Mouse (Mus musculus) skeletal muscle tissue, adult 2 months (tissue): ENCODE measurements around the gene Nek10.
A peak's percentile ranks its signal among the peaks of the same experiment; 100 is the strongest.
"Not testable (repeated sequence)": the region's sequence is repeated elsewhere in the genome, so short reads cannot be mapped to it uniquely, and the experiment has no call there.

Experiments used
- DNase-seq: peaks from one replicate; pipeline ENCODE4 v3.0.0-alpha.2; 2012; ENCODE audit warnings: low read depth, low spot score

The Nek10 gene

GRCm38 (mm10) chr14:14803115-14803514, at the start of gene Nek10:
TSS of gene Nek10 (plus strand) at chr14:14803415.
- not testable (repeated sequence) for DNase-seq

DNA sequence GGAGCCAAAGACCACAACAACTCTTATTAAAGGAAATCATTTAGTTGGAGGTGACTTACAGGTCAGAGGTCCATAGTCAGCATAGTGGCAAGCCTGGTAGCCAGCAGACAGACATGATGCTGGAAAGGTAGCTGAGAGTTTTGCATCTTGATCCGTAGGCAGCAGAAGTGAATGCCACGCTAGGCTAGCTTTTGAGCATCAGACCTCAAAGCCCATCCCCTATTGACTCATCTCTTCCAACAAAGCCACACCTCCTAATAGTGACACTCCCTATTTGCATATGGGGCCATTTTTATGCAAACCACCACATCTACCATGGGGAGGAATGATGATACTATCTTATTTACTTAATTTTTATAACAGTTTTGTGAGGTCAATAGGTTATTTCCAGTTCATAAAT, 22.0 kb upstream of the Nek10 start:
- DNase-seq = no peak

- no peak for DNase-seq
These were observed 19.0 kb upstream of the Nek10 start for GRCm38 (mm10) chr14:14784223-14784622.

DNA sequence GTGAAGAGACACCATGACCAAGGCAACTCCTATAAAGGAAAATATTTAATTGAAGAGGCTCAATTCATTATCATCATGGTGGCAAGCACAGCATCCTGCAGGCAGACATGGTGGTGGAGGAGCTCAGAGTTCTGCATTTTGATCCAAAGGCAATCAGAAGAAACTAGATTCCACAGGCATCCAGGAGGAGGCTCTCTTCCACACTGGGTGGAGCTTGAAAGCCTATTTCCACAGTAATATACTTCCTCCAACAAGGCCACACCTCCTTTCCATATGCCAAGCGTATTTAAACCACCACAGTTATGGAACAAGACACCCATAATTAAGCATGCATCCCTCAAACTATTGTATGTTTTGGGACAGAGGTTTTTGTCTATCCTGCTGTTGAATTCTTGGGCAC, 16.2 kb upstream of the Nek10 start:
- DNase-seq = no peak

DNA sequence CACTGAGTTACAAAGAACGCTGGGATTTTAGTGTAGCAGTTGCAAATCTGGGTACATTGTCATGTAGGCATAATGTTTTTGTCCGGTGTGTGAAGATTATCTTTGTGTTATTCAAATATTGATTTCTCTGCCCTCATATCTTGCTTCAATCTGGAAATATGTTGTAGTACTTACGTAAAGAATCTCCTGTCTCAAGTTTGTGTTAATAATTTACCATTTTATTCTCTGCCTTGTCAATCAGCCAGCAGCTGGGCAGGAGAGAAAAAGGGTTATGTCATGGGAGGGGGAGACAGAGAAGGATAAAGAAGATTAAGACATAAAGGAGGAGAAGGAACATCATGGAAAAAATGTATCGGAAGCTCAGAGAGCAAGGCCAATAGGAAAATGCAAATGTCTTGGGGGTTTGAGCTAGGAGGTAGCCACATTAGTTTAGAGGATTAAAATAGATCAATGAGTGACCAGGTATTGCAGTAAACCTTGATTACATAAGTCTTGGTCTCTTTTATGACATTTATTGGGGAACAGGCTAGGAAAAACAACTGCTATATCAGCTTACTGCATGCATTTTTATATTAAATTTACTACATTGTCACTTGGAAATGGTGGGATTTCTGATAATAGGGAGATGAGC, 13.3 kb upstream of the Nek10 start:
- no peak for DNase-seq

DNA sequence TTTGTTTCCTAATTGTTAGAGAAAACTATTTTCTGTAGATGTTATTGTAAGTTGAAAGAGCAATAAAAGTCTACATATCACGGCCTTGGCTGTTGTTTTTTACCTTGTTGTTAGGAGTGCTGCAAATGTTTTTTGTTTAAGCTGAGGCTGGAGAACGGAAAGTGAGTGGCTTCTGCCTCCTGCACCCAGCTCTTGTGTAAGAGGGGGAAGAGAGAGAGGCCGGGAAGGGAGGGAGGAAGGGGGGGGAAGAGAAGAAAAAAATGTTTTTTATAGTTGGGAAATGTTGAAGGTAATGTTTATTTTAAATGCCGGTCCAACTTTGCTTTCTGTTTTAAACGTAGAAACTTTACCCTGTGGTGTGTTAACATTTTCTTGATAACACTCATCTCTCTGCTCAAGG, 3.4 kb upstream of the Nek10 start:
- DNase-seq = no peak

DNA sequence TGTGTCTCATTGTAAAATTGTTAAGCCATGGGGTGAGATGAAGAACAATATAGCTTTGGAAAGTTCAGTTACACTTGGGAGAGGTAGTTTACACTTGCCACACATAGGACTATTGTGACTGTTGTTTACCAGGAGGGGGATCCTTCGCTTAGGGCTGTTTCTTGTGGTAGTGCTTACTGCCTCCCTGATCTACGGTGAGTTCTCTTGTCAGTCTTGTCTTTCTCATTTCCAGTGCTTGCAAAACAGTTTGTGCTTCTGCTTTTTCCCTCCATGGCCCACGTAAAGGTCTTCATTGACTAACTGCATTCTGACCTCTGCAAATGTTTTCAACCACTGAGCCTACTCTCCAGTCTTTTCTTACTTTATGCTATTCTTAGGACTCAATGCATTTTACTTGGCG, 2.9 kb upstream of the Nek10 start:
- no peak for DNase-seq

- DNase-seq = no peak
These were observed 2.4 kb upstream of the Nek10 start for GRCm38 (mm10) chr14:14800810-14801209.

- DNase-seq = no peak
These were observed 804 bp downstream of the Nek10 start for GRCm38 (mm10) chr14:14803921-14804517.

DNA sequence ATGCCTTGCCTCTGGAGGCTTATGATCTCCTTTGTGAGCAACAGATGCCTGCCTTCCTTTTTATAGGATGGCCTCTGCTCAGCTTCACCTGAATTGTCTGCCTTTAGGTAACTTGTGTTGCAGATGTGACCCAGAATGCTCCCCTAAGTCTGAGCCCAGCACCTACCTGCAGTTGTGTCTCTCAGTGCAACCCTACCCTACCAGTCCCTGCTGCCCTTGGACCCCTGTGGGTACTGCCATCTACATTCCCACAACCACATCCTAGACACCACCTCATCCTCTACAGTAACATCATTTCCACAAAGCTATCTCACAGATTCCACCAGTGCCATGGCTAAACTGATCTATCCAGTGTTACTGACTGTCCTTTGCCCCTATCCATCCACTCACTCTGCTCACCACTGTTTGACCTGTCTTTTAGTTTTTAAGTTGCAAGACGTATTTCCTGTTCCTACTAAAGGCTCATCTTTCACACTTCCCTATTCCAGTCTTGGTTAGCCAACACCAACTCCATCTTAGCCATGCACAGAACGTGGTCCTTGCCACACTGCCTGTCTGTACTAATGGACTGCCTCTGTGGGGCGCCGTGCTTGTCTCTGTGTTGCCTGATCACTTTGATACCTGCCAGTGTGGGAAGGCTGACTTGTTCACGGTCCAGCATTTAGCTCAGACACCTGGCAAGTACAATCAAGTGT, 1.4 kb downstream of the Nek10 start:
- no peak for DNase-seq

- DNase-seq = peak; percentile 87
These were observed 29.5 kb downstream of the Nek10 start for GRCm38 (mm10) chr14:14832520-14833240.

GRCm38 (mm10) chr14:14833498-14833897, 30.3 kb downstream of the Nek10 start:
- no peak for DNase-seq

- DNase-seq = no peak
These were observed 31.1 kb downstream of the Nek10 start for GRCm38 (mm10) chr14:14834266-14834665.

GRCm38 (mm10) chr14:14837627-14838026, 34.4 kb downstream of the Nek10 start:
- no peak for DNase-seq

GRCm38 (mm10) chr14:14838109-14838508, 34.9 kb downstream of the Nek10 start:
- DNase-seq = peak; percentile 43

DNA sequence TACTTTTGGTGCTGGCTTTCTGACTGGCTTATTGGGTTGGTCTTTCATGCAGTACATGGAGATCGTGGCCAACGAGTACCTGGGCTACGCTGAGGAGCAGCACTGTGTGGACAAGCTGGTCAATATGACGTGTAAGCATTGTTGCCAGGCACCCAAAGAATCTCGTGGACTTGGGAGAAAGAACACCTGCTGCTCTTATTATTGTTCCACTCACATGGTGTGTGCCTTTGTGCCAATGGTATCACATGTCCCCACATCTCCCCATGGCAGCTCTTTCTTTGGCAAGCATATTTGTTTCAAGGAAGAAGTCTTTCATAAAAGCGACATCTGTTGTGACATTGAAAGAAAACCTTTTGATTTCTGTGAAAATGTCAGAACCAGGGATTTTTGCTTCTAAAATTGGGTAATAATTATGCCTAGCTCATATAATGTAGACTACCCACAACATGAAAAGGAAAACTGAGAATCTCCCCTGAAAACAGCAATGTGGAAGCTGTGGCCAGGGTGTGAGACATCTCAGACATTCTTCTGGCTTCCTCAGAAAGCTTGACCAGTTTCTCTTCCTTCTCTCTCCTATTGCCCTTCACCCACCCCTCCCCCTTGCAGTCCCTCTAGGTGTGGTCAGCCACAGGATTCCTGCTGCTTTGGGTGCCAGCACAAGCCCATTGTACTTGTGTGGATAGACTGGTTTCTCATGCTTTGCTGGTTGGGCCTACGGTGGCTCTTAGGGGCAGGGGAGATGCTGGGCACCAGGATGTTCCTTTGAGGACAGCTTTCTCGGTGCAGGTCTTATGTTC, 39.7 kb downstream of the Nek10 start:
- no peak for DNase-seq

DNA sequence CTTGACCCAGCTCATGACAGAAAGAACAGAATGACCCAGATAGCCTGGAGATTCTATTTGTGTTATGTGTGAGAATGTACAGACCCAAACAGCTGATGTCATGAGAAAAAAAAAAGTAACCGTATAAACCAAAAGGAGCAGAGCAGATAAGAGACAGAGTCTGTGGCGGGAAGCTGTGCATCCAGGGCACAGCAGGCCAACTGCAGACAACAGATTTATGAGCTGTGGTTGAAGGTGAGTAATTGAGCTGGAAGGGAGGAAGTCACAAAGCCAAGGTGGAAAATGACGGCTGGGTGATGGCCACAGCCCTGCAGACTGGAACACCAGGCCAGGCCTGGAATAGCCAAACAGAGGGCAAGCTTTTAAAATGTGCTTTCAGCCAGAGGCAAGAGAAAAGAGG, 49.6 kb downstream of the Nek10 start:
- no peak for DNase-seq

- DNase-seq = no peak
These were observed 57.1 kb downstream of the Nek10 start for GRCm38 (mm10) chr14:14860331-14860730.

- DNase-seq = peak; percentile 80
These were observed 60.6 kb downstream of the Nek10 start for GRCm38 (mm10) chr14:14863690-14864356.

DNA sequence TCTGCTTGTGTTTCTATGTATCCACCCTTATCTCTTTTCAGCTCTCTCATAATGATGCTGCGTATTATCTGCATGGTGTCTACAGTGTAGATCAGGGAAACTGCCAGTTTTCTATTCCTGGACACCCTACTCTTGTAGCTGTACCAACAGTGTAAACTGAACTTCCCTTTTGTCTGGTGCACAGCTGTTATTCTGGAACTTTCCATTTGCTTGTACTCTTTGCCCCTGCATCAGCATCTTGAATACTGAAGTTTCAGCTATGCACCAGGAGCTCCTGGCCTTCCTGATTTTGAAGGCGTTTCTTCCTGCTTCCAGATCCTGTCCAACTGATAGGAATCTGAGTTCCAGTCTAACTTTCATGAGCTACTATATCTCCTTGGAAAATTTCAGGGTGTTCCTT, 66.0 kb downstream of the Nek10 start:
- DNase-seq = peak; percentile 18

- DNase-seq = no peak
These were observed 66.8 kb downstream of the Nek10 start for GRCm38 (mm10) chr14:14870059-14870458.
